In the genomic region with DNA sequence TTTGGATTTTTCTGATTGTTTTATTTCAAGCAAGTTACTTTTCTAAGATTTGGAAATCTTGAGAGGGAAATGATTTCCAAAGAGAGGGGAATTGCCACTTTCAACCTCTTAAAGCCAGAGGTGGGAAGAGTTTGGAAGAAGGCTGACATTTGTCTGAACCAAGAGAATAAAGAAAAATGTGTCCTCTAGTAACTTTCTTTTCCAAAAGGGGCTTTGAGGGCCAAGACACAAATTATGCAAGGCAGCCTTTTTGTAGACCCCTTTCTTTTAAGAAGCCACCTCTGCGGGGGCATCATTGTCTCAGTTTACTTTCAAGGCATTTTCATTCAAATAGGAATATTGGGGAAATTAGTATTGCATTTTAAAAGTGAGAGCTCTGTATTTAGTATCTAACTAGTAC, we compare ENCODE assay signal across 9 mouse cellular contexts. TPM values are rescaled to one million over a fixed set of nuclear protein-coding genes. Genes with fewer than 3 reads are reported as not detected.
A peak's percentile ranks its signal among the peaks of the same experiment; 100 is the strongest.
DNase-seq lines count a peak whose midpoint lies in the region; ATAC-seq and TF ChIP-seq lines count a peak whose summit lies in the region.
"Had no signal": no experiment of that assay in that cellular context is flagged by ENCODE, and none has a peak within 500 bp of the region (broad histone marks: within the 10 kb centered on the region; RNA-seq: fewer than 3 reads in every experiment).

No protein-coding gene starts in this region.

- peak overlapping the region; percentile 74 for H3K4me3 ChIP-seq in kidney, embryonic 16.5 days (ENCODE audit: low read length)
- H3K4me3 ChIP-seq in embryonic facial prominence, embryonic 15.5 days (replicated peaks) = peak overlapping the region; percentile 64
- H3K4me3 ChIP-seq in intestine, embryonic 16.5 days (ENCODE audit: low read length) = peak overlapping the region; percentile 62
- peak overlapping the region; percentile 81 for H3K4me3 ChIP-seq in myocyte

- 8% methylated on average over 1 of the region's 1 CpGs for WGBS in kidney, embryonic 16.5 days
- WGBS in embryonic facial prominence, embryonic 15.5 days = 13% methylated on average over 1 of the region's 1 CpGs
- 2% methylated on average over 1 of the region's 1 CpGs for WGBS in intestine, embryonic 16.5 days

- peaks cover 57% of the 10 kb centered on the region for H3K79me2 ChIP-seq in myocyte (ENCODE audit: control insufficient read depth, insufficient read depth)

- H3K4me2 ChIP-seq in kidney, embryonic 16.5 days (replicated peaks; ENCODE audit: low read depth, low read length) = peak overlapping the region; percentile 85
- peak overlapping the region; percentile 81 for H3K4me2 ChIP-seq in embryonic facial prominence, embryonic 15.5 days (replicated peaks)
- H3K4me2 ChIP-seq in intestine, embryonic 16.5 days (ENCODE audit: low read depth, low read length) = peak overlapping the region; percentile 83
- H3K4me2 ChIP-seq in myocyte (ENCODE audit: low read depth) = peak overlapping the region; percentile 99

- no peak for DNase-seq in kidney, postnatal 10 days
- no peak for DNase-seq in left cerebral cortex, adult 8-10 months (ENCODE audit: low spot score in 2 of 2)
- DNase-seq in natural killer cell, adult 2 months (ENCODE audit: low spot score in 2 of 2) = no peak
- DNase-seq: lung, postnatal 4 days had no signal

- H3K9ac ChIP-seq in kidney, embryonic 16.5 days (replicated peaks; ENCODE audit: low read length) = peak overlapping the region; percentile 89
- peak overlapping the region; percentile 39; the same call in 1 of the 2 replicates for H3K9ac ChIP-seq in embryonic facial prominence, embryonic 15.5 days
- peak overlapping the region; percentile 89 for H3K9ac ChIP-seq in intestine, embryonic 16.5 days (ENCODE audit: low read depth, low read length)

- H3ac ChIP-seq in myocyte (ENCODE audit: control insufficient read depth, insufficient read length) = no peak overlapping the region

- peak overlapping the region; percentile 95 for H3K27ac ChIP-seq in kidney, embryonic 16.5 days (ENCODE audit: low read length)
- 0 out of 2 replicates have a peak overlapping the region, but pooled peaks have one; percentile 34 for H3K27ac ChIP-seq in embryonic facial prominence, embryonic 15.5 days (replicated peaks)
- peak overlapping the region; percentile 90 for H3K27ac ChIP-seq in intestine, embryonic 16.5 days (ENCODE audit: low read length)

- peaks cover 9% of the 10 kb centered on the region for H3K27me3 ChIP-seq in kidney, embryonic 16.5 days (ENCODE audit: insufficient read depth, low read length)
- H3K27me3 ChIP-seq in embryonic facial prominence, embryonic 15.5 days = peaks cover 13% of the 10 kb centered on the region
- H3K27me3 ChIP-seq in intestine, embryonic 16.5 days (replicated peaks; ENCODE audit: control insufficient read depth, insufficient read depth, low read length) = no peaks in the 10 kb centered on the region
- H3K27me3 ChIP-seq in myocyte (ENCODE audit: control insufficient read depth, insufficient read depth, insufficient read length) = no peaks in the 10 kb centered on the region

- H3K9me3 ChIP-seq in kidney, embryonic 16.5 days (ENCODE audit: low read length) = no peaks in the 10 kb centered on the region
- H3K9me3 ChIP-seq in embryonic facial prominence, embryonic 15.5 days (replicated peaks) = no peaks in the 10 kb centered on the region
- no peaks in the 10 kb centered on the region for H3K9me3 ChIP-seq in intestine, embryonic 16.5 days (ENCODE audit: control insufficient read depth, low read length)

- no peak for TF ChIP-seq POLR2A in myocyte (IDR thresholded peaks at IDR 0.05; ENCODE audit: insufficient read length, low read depth)

- no peak for ATAC-seq in kidney, embryonic 16.5 days (ENCODE audit: low FRiP score, low TSS enrichment)
- no peak for ATAC-seq in embryonic facial prominence, embryonic 15.5 days (ENCODE audit: insufficient number of reproducible peaks, low FRiP score, low TSS enrichment, low read depth)
- no peak for ATAC-seq in intestine, embryonic 16.5 days
- ATAC-seq in erythroid progenitor cell, adult 5-6 weeks (replicated peaks; ENCODE audit: low FRiP score, poor library complexity, severe bottlenecking) = no peak

- peaks cover 25% of the 10 kb centered on the region for H3K4me1 ChIP-seq in kidney, embryonic 16.5 days (ENCODE audit: insufficient read depth, low read length)
- peaks cover 33% of the 10 kb centered on the region for H3K4me1 ChIP-seq in embryonic facial prominence, embryonic 15.5 days
- H3K4me1 ChIP-seq in intestine, embryonic 16.5 days (ENCODE audit: control insufficient read depth, insufficient read depth, low read length) = 0 out of 2 replicates have a peak, but pooled peaks cover 4% of the 10 kb centered on the region

- H3K36me3 ChIP-seq in kidney, embryonic 16.5 days (ENCODE audit: insufficient read depth, low read length) = no peaks in the 10 kb centered on the region
- H3K36me3 ChIP-seq in embryonic facial prominence, embryonic 15.5 days = no peaks in the 10 kb centered on the region
- no peaks in the 10 kb centered on the region; the same call in 1 of the 2 replicates for H3K36me3 ChIP-seq in intestine, embryonic 16.5 days (ENCODE audit: control insufficient read depth, insufficient read depth, low read length)
- H3K36me3 ChIP-seq in myocyte (ENCODE audit: control insufficient read depth, insufficient read depth) = no peaks in the 10 kb centered on the region

TF ChIP-seq in myocyte, 11 proteins besides CTCF, POLR2A, EP300 and RAD21:
- TF ChIP-seq TCF3 (IDR thresholded peaks at IDR 0.05; ENCODE audit: insufficient read length, low read depth) = no peak
- no peak for TF ChIP-seq MYOG (IDR thresholded peaks at IDR 0.05; ENCODE audit: control insufficient read depth in 1 of 3, insufficient read depth in 1 of 3, insufficient read length in 2 of 3, low read depth in 2 of 3)
- no peak for TF ChIP-seq TCF12 (IDR thresholded peaks at IDR 0.05; ENCODE audit: insufficient read depth, poor library complexity, severe bottlenecking)
- TF ChIP-seq MYOD1 (IDR thresholded peaks at IDR 0.05; ENCODE audit: control insufficient read depth in 1 of 3, insufficient read length in 2 of 3, low read depth in 2 of 3) = no peak
- no peak for TF ChIP-seq E2F4 (IDR thresholded peaks at IDR 0.05; ENCODE audit: insufficient read depth)
- TF ChIP-seq USF1 (IDR thresholded peaks at IDR 0.05; ENCODE audit: low read depth) = no peak

RNA-seq across cellular contexts. Expression of gene Meis1, which starts 1.5 kb away (rescaled TPM):
- 124 and 127 TPM in 2 replicates for polyA plus RNA-seq in kidney, embryonic 16.5 days (2015; fragmentation: Nextera tagmentation; extraction: Ambion mirVana)
- polyA plus RNA-seq in embryonic facial prominence, embryonic 15.5 days (2015; fragmentation: Nextera tagmentation; extraction: Ambion mirVana) = 48.3 and 52.1 TPM in 2 replicates
- 76.1 and 84.7 TPM in 2 replicates for polyA plus RNA-seq in intestine, embryonic 16.5 days (2015; fragmentation: Nextera tagmentation; extraction: Ambion mirVana)
- polyA plus RNA-seq in myocyte (2012; fragmentation: generic; extraction: Trizol) = 7.1 TPM
- 10 to 100 TPM in 1 of 4 experiments, 1 to 10 TPM in 3; 6.9 to 10.6 (median 7.7) TPM for total RNA-seq in left cerebral cortex, adult 8-10 months (2022)
- 6.1 and 8.0 TPM in 2 replicates for total RNA-seq in erythroid progenitor cell, adult 5-6 weeks (2015; ENCODE audit: low replicate concordance)
- total RNA-seq in erythroid progenitor cell, adult 5-6 weeks (2017; ENCODE audit: low replicate concordance) = 1.8 and 3.5 TPM in 2 replicates

Comparison
In these comparisons a context has a peak if more than half of its experiments do, and no peak if none do; other contexts are left out.
1. H3K27ac ChIP-seq: peak in every context shown above with its lines; median percentile 95 in kidney, embryonic 16.5 days; 90 in intestine, embryonic 16.5 days; 34 in embryonic facial prominence, embryonic 15.5 days.
2. H3K9ac ChIP-seq: peak in every context shown above with its lines; median percentile 89 in kidney, embryonic 16.5 days; 89 in intestine, embryonic 16.5 days; 39 in embryonic facial prominence, embryonic 15.5 days.